Mouse (Mus musculus) telencephalon, adult 2 months (tissue): ENCODE measurements around the gene Prickle1.

Experiments used
- DNase-seq: peaks from one replicate; pipeline ENCODE4 v3.0.0-alpha.2; 2011; ENCODE audit warnings: low read depth, low spot score

Prickle1 gene

GRCm38 (mm10) chr15:93504808-93505207 is 90.9 kb downstream of the Prickle1 start:
- DNase-seq, result no peak

- no peak for DNase-seq
Measured at GRCm38 (mm10) chr15:93503201-93503745, 92.4 kb downstream of the Prickle1 start.

- DNase-seq, result no peak
Measured at GRCm38 (mm10) chr15:93502703-93503102, 93.0 kb downstream of the Prickle1 start.

- no peak for DNase-seq
Measured at GRCm38 (mm10) chr15:93499866-93500265, 95.8 kb downstream of the Prickle1 start.

- no peak for DNase-seq
Measured at GRCm38 (mm10) chr15:93494700-93495099, 101.0 kb downstream of the Prickle1 start.

GRCm38 (mm10) chr15:93489597-93489996 is 106.1 kb downstream of the Prickle1 start:
- no peak for DNase-seq

GRCm38 (mm10) chr15:93486066-93486465 is 109.6 kb downstream of the Prickle1 start:
- DNase-seq, result no peak

GRCm38 (mm10) chr15:93485252-93485651 is 110.4 kb downstream of the Prickle1 start:
- no peak for DNase-seq

- no peak for DNase-seq
Measured at GRCm38 (mm10) chr15:93484261-93484710, 111.4 kb downstream of the Prickle1 start.

- DNase-seq, result no peak
Measured at GRCm38 (mm10) chr15:93481112-93481511, 114.6 kb downstream of the Prickle1 start.

- peak; percentile 76 for DNase-seq
Measured at GRCm38 (mm10) chr15:93479445-93479844, 116.2 kb downstream of the Prickle1 start.

- no peak for DNase-seq
Measured at GRCm38 (mm10) chr15:93478676-93479075, 117.0 kb downstream of the Prickle1 start.

- DNase-seq, result no peak
Measured at GRCm38 (mm10) chr15:93477729-93478128, 118.0 kb downstream of the Prickle1 start.

GRCm38 (mm10) chr15:93475688-93476087 is 120.0 kb downstream of the Prickle1 start:
- DNase-seq, result no peak

GRCm38 (mm10) chr15:93474277-93474676 is 121.4 kb downstream of the Prickle1 start:
- DNase-seq, result peak; percentile 41

GRCm38 (mm10) chr15:93472089-93472488 is 123.6 kb downstream of the Prickle1 start:
- DNase-seq, result no peak

GRCm38 (mm10) chr15:93471651-93472050 is 124.0 kb downstream of the Prickle1 start:
- no peak for DNase-seq

- no peak for DNase-seq
Measured at GRCm38 (mm10) chr15:93461066-93461465, 134.6 kb downstream of the Prickle1 start.

- no peak for DNase-seq
Measured at GRCm38 (mm10) chr15:93459422-93459821, 136.3 kb downstream of the Prickle1 start.

- no peak for DNase-seq
Measured at GRCm38 (mm10) chr15:93456005-93456404, 139.7 kb downstream of the Prickle1 start.

GRCm38 (mm10) chr15:93453296-93453695 is 142.4 kb downstream of the Prickle1 start:
- no peak for DNase-seq
